Comparison of ENCODE assay signal across 21 mouse cellular contexts in the genomic region with DNA sequence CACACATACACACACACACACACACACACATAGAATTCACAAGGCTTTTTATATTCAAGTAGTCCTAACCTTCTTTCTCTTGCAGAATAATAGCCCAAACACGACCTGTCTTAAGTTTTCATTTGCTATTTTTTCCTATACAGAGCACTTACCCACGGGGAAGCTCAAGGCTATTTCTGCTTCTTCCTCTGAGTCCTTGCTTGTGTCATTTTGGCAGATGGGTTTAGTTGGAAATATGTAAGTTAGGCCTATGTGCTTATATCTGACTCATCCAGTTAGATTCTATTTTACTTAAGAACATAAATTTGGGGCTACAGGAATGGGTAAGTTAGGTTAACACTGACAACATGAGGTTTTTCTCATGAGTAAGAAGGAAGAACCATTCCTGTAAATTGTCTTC.
A peak's percentile ranks its signal among the peaks of the same experiment; 100 is the strongest.
DNase-seq lines count a peak whose midpoint lies in the region; ATAC-seq lines count a peak whose summit lies in the region.
"Had no signal": no experiment of that assay in that cellular context is flagged by ENCODE, and none has a peak within 500 bp of the region (broad histone marks: within the 10 kb centered on the region; RNA-seq: fewer than 3 reads in every experiment).

No protein-coding gene starts in this region.

- no peak for DNase-seq in frontal cortex, postnatal 25 days (ENCODE audit: low spot score in 2 of 2)
- DNase-seq in brain, adult 2 months (ENCODE audit: low read depth, low spot score) = peak; percentile 22
- peak; percentile 8 for DNase-seq in telencephalon, adult 2 months (ENCODE audit: low read depth, low spot score)
- no peak for DNase-seq in embryo, embryonic 10 days (ENCODE audit: low spot score)
- no peak for DNase-seq in adipocyte (ENCODE audit: low spot score)
- DNase-seq: adrenal gland, adult 2 months; adrenal gland, adult 8-10 months; adrenal gland, postnatal 10 days; adrenal gland, postnatal 14 days; adrenal gland, postnatal 25 days; adrenal gland, postnatal 36 days; B cell, adult 2 months; cerebellum, adult 11 months; cerebellum, adult 11-12 months; cerebellum, adult 18-20 months; cerebellum, adult 2 months; cerebellum, adult 8-10 months had no signal

- ATAC-seq in frontal cortex, adult (ENCODE audit: low TSS enrichment) = peak; percentile 87
- ATAC-seq: activated CD4-positive, CD25-positive, alpha-beta regulatory T cell, adult 4 months; CD4-positive, CD25-positive, alpha-beta regulatory T cell, adult 4 months; Patski had no signal

Comparison
In these comparisons a context has a peak if more than half of its experiments do, and no peak if none do; other contexts are left out.
1. DNase-seq: peak in brain, adult 2 months (single experiment) and telencephalon, adult 2 months (single experiment); none in frontal cortex, postnatal 25 days (0 of 2), embryo, embryonic 10 days (single experiment) and adipocyte (single experiment).